In the genomic region with DNA sequence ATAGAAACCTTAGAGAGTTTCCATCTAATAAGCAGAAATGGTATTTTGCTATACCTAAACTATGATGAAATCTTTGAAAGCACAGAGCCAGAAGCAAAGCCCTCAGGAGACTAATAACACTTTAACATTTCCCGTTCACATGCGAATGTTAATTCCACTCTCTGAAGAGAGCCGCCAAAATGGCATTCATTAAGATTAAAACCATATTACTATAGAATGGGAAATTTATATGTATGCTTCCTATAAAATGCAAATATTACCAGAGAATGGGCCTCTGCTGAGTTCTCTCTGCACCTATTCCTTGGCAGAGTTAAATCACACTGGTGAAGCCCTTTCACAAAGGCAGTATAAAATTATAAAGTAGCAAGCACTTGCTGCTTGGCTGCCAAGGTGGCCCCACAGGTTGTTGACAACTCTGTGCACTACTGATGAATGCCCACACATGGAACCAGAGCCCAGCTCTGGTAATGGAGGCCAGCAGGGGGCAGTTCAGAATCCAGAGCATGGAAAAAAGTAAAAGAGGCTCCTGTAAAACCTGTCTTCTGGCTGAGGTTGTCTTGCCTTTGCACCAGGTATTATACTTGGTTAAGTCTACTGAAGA, we compare ENCODE assay signal across 21 mouse cellular contexts.
A peak's percentile ranks its signal among the peaks of the same experiment; 100 is the strongest.
DNase-seq lines count a peak whose midpoint lies in the region; ATAC-seq and TF ChIP-seq lines count a peak whose summit lies in the region.
"Had no signal": no experiment of that assay in that cellular context is flagged by ENCODE, and none has a peak within 500 bp of the region (broad histone marks: within the 10 kb centered on the region; RNA-seq: fewer than 3 reads in every experiment).

No protein-coding gene starts in this region.

- TF ChIP-seq EP300 in CH12.LX (IDR thresholded peaks at IDR 0.05; ENCODE audit: low read length), result no peak
- TF ChIP-seq EP300 in stomach, postnatal 0 days (optimal IDR thresholded peaks at IDR 0.05), result no peak

- H3K27me3 ChIP-seq in CH12.LX (replicated peaks), result no peaks in the 10 kb centered on the region
- H3K27me3 ChIP-seq in stomach, postnatal 0 days (ENCODE audit: control insufficient read depth, insufficient read depth, low read length), result no peaks in the 10 kb centered on the region
- H3K27me3 ChIP-seq: embryonic facial prominence, embryonic 15.5 days; heart, embryonic 12.5 days; hindbrain, embryonic 15.5 days had no signal

- 79% methylated on average over 3 of the region's 3 CpGs for WGBS in stomach, postnatal 0 days

- no peak; the same call in 1 of the 2 replicates for TF ChIP-seq RAD21 in CH12.LX (IDR thresholded peaks at IDR 0.05; ENCODE audit: low read depth, low read length)

- H3K36me3 ChIP-seq in CH12.LX (replicated peaks in 1 of 2; ENCODE audit: control insufficient read depth in 1 of 2, insufficient read depth in 1 of 2, low read length in 1 of 2), result no peaks in the 10 kb centered on the region
- H3K36me3 ChIP-seq in stomach, postnatal 0 days (ENCODE audit: control insufficient read depth, insufficient read depth, low read length), result no peaks in the 10 kb centered on the region
- H3K36me3 ChIP-seq: embryonic facial prominence, embryonic 15.5 days; forebrain, embryonic 10.5 days; heart, embryonic 12.5 days; hindbrain, embryonic 15.5 days had no signal

- H3K4me1 ChIP-seq in CH12.LX (ENCODE audit: control insufficient read depth in 1 of 2, insufficient read depth in 2 of 2), result no peaks in the 10 kb centered on the region
- H3K4me1 ChIP-seq in stomach, postnatal 0 days (replicated peaks; ENCODE audit: control insufficient read depth, insufficient read depth), result no peaks in the 10 kb centered on the region
- H3K4me1 ChIP-seq: embryonic facial prominence, embryonic 15.5 days; forebrain, embryonic 10.5 days; heart, embryonic 12.5 days; hindbrain, embryonic 15.5 days had no signal

- in situ Hi-C loops in CH12.LX (cut with MboI; ENCODE audit: low pct_ligation_motif_present, low pct_unique_long_range_greater_than_20kb, low sequenced_read_pairs), result no loop called here

- no peak overlapping the region for H3K9ac ChIP-seq in CH12.LX (ENCODE audit: insufficient read depth, low read depth)
- H3K9ac ChIP-seq in stomach, postnatal 0 days (ENCODE audit: low read length), result no peak overlapping the region
- H3K9ac ChIP-seq: embryonic facial prominence, embryonic 15.5 days; heart, embryonic 12.5 days; hindbrain, embryonic 15.5 days had no signal

- no peak for ATAC-seq in stomach, postnatal 0 days (ENCODE audit: low FRiP score, low TSS enrichment)
- ATAC-seq: CD4-positive, CD25-positive, alpha-beta regulatory T cell, adult 4 months; forebrain, embryonic 14.5 days had no signal

- H3K27ac ChIP-seq in layer of hippocampus, adult 2 months, result no peak overlapping the region
- no peak overlapping the region for H3K27ac ChIP-seq in CH12.LX (ENCODE audit: insufficient read depth, low read depth)
- H3K27ac ChIP-seq in stomach, postnatal 0 days (replicated peaks), result no peak overlapping the region
- H3K27ac ChIP-seq: embryonic facial prominence, embryonic 15.5 days; forebrain, embryonic 10.5 days; hindbrain, embryonic 15.5 days had no signal

- TF ChIP-seq CTCF in layer of hippocampus, adult 2 months (conservative IDR thresholded peaks at IDR 0.05), result peak; percentile 36
- TF ChIP-seq CTCF in CH12.LX (conservative IDR thresholded peaks at IDR 0.05 in 1 of 2, IDR thresholded peaks at IDR 0.05 in 1 of 2; ENCODE audit: low read depth in 2 of 2, low read length in 2 of 2), result peak in 1 of 2 experiments; percentile 47; a peak in 2 of 4 replicates
- TF ChIP-seq CTCF in stomach, postnatal 0 days (IDR thresholded peaks at IDR 0.05; ENCODE audit: low read depth), result peak; percentile 36

- H3K79me2 ChIP-seq in CH12.LX (replicated peaks; ENCODE audit: control insufficient read depth, extremely low read depth, insufficient read depth, poor library complexity, severe bottlenecking), result no peaks in the 10 kb centered on the region

- TF ChIP-seq POLR2A in CH12.LX (IDR thresholded peaks at IDR 0.05; ENCODE audit: low read depth, low read length), result no peak

- peak; percentile 3 for DNase-seq in adrenal gland, postnatal 10 days
- no peak for DNase-seq in adrenal gland, postnatal 4 days (ENCODE audit: low spot score in 2 of 2)
- no peak for DNase-seq in layer of hippocampus, adult 2 months (ENCODE audit: low spot score in 2 of 2)
- DNase-seq in layer of hippocampus, postnatal 25 days (ENCODE audit: extremely low spot score in 1 of 2, low spot score in 1 of 2), result no peak
- DNase-seq in CH12.LX (ENCODE audit: extremely low read depth), result peak; percentile 8
- no peak for DNase-seq in stomach, postnatal 0 days (ENCODE audit: low spot score)
- DNase-seq in natural killer cell, adult 2 months (ENCODE audit: low spot score in 2 of 2), result no peak
- DNase-seq: adrenal gland, postnatal 14 days; B cell, adult 2 months; cerebellum, adult 18-20 months; cerebellum, postnatal 14 days; embryo, embryonic 11 days; gastrocnemius, postnatal 14 days; heart, postnatal 36 days had no signal

- H3K4me2 ChIP-seq in CH12.LX (ENCODE audit: insufficient read depth, low read depth, poor library complexity, severe bottlenecking), result no peak overlapping the region
- H3K4me2 ChIP-seq in stomach, postnatal 0 days (replicated peaks; ENCODE audit: low read depth), result no peak overlapping the region
- H3K4me2 ChIP-seq: embryonic facial prominence, embryonic 15.5 days; heart, embryonic 12.5 days; hindbrain, embryonic 15.5 days had no signal

- H3K4me3 ChIP-seq in layer of hippocampus, adult 2 months, result no peak overlapping the region
- H3K4me3 ChIP-seq in CH12.LX (replicated peaks in 1 of 3; ENCODE audit: low read depth in 2 of 3, low read length in 2 of 3, poor library complexity in 1 of 3), result no peak overlapping the region
- no peak overlapping the region for H3K4me3 ChIP-seq in stomach, postnatal 0 days (ENCODE audit: low read depth, low read length)
- H3K4me3 ChIP-seq: embryonic facial prominence, embryonic 15.5 days; erythroblast, embryonic 14.5 days; forebrain, embryonic 10.5 days; heart, embryonic 12.5 days; hindbrain, embryonic 15.5 days had no signal

- dilution Hi-C loops in CH12.LX (cut with MboI; ENCODE audit: extremely low pct_ligation_motif_present, extremely low pct_unique_long_range_greater_than_20kb, low sequenced_read_pairs), result no loop called here

- H3K9me3 ChIP-seq in CH12.LX (replicated peaks; ENCODE audit: low read length), result no peaks in the 10 kb centered on the region
- H3K9me3 ChIP-seq in stomach, postnatal 0 days (ENCODE audit: control insufficient read depth, low read length), result no peaks in the 10 kb centered on the region
- H3K9me3 ChIP-seq: embryonic facial prominence, embryonic 15.5 days; forebrain, embryonic 10.5 days; heart, embryonic 12.5 days; hindbrain, embryonic 15.5 days had no signal

TF ChIP-seq in CH12.LX, 34 proteins besides CTCF, POLR2A, EP300 and RAD21:
- TF ChIP-seq SMC3 (IDR thresholded peaks at IDR 0.05; ENCODE audit: low read depth, low read length), result peak; percentile 35
- TF ChIP-seq JUND (conservative IDR thresholded peaks at IDR 0.05; ENCODE audit: low read depth, low read length), result no peak

Comparison
In these comparisons a context has a peak if more than half of its experiments do, and no peak if none do; other contexts are left out.
1. DNase-seq: peak in adrenal gland, postnatal 10 days (single experiment) and CH12.LX (single experiment); none in adrenal gland, postnatal 4 days (0 of 2), layer of hippocampus, adult 2 months (0 of 2), layer of hippocampus, postnatal 25 days (0 of 2), stomach, postnatal 0 days (single experiment) and natural killer cell, adult 2 months (0 of 2).